ENCODE assay signal across 13 mouse cellular contexts in genomic region chr2:169825908-169826307, GRCm38 (mm10).
DNase-seq lines count a peak whose midpoint lies in the region; ATAC-seq and TF ChIP-seq lines count a peak whose summit lies in the region.
"Had no signal": no experiment of that assay in that cellular context is flagged by ENCODE, and none has a peak within 500 bp of the region (broad histone marks: within the 10 kb centered on the region; RNA-seq: fewer than 3 reads in every experiment).

No protein-coding gene starts in this region.

- H3K4me3 ChIP-seq in kidney, embryonic 15.5 days (replicated peaks) = peak overlapping the region; percentile 19
- H3K4me3 ChIP-seq in hindbrain, embryonic 10.5 days = no peak overlapping the region
- no peak overlapping the region for H3K4me3 ChIP-seq in hindbrain, embryonic 16.5 days (ENCODE audit: low read length)
- no peak overlapping the region for H3K4me3 ChIP-seq in neural tube, embryonic 13.5 days
- H3K4me3 ChIP-seq in layer of hippocampus, adult 2 months = no peak overlapping the region
- H3K4me3 ChIP-seq: embryonic facial prominence, embryonic 15.5 days had no signal

- H3K27ac ChIP-seq in kidney, embryonic 15.5 days = peak overlapping the region; percentile 51; the same call in 1 of the 2 replicates
- peak overlapping the region; percentile 53; the same call in 1 of the 2 replicates for H3K27ac ChIP-seq in hindbrain, embryonic 10.5 days
- peak overlapping the region; percentile 72; the same call in 1 of the 2 replicates for H3K27ac ChIP-seq in hindbrain, embryonic 16.5 days (ENCODE audit: low read depth, low read length)
- peak overlapping the region; percentile 79 for H3K27ac ChIP-seq in neural tube, embryonic 13.5 days (replicated peaks)
- H3K27ac ChIP-seq in layer of hippocampus, adult 2 months = no peak overlapping the region
- H3K27ac ChIP-seq: embryonic facial prominence, embryonic 15.5 days had no signal

- peak overlapping the region; percentile 5; the same call in 1 of the 2 replicates for H3K9ac ChIP-seq in kidney, embryonic 15.5 days
- peak overlapping the region; percentile 22; the same call in 1 of the 2 replicates for H3K9ac ChIP-seq in hindbrain, embryonic 16.5 days (ENCODE audit: low read depth, low read length)
- H3K9ac ChIP-seq in neural tube, embryonic 13.5 days = peak overlapping the region; percentile 39
- H3K9ac ChIP-seq: embryonic facial prominence, embryonic 15.5 days had no signal

- ATAC-seq in kidney, embryonic 15.5 days (replicated peaks; ENCODE audit: low FRiP score) = peak; percentile 38
- peak; percentile 48; the same call in 1 of the 2 replicates for ATAC-seq in hindbrain, embryonic 16.5 days
- ATAC-seq in neural tube, embryonic 13.5 days (ENCODE audit: low read depth) = peak; percentile 33
- ATAC-seq: inflammation-experienced regulatory T-cells, adult 6 months had no signal

- no peaks in the 10 kb centered on the region for H3K36me3 ChIP-seq in kidney, embryonic 15.5 days
- H3K36me3 ChIP-seq in hindbrain, embryonic 10.5 days = no peaks in the 10 kb centered on the region
- H3K36me3 ChIP-seq in hindbrain, embryonic 16.5 days (ENCODE audit: control insufficient read depth, insufficient read depth, low read length) = no peaks in the 10 kb centered on the region
- H3K36me3 ChIP-seq in neural tube, embryonic 13.5 days = no peaks in the 10 kb centered on the region
- H3K36me3 ChIP-seq: embryonic facial prominence, embryonic 15.5 days had no signal

- peaks cover 29% of the 10 kb centered on the region for H3K4me1 ChIP-seq in kidney, embryonic 15.5 days
- H3K4me1 ChIP-seq in hindbrain, embryonic 10.5 days (replicated peaks) = peaks cover 24% of the 10 kb centered on the region
- H3K4me1 ChIP-seq in hindbrain, embryonic 16.5 days (ENCODE audit: control insufficient read depth, insufficient read depth, low read depth, low read length) = peaks cover 8% of the 10 kb centered on the region
- peaks cover 30% of the 10 kb centered on the region for H3K4me1 ChIP-seq in neural tube, embryonic 13.5 days (replicated peaks)

- H3K9me3 ChIP-seq in kidney, embryonic 15.5 days (replicated peaks) = no peaks in the 10 kb centered on the region
- no peaks in the 10 kb centered on the region for H3K9me3 ChIP-seq in hindbrain, embryonic 10.5 days
- H3K9me3 ChIP-seq in hindbrain, embryonic 16.5 days (ENCODE audit: control insufficient read depth, low read length) = no peaks in the 10 kb centered on the region
- no peaks in the 10 kb centered on the region for H3K9me3 ChIP-seq in neural tube, embryonic 13.5 days
- H3K9me3 ChIP-seq: embryonic facial prominence, embryonic 15.5 days had no signal

- 29% methylated on average over 12 of the region's 12 CpGs for WGBS in kidney, embryonic 15.5 days
- 90% methylated on average over 12 of the region's 12 CpGs for WGBS in hindbrain, embryonic 10.5 days
- WGBS in hindbrain, embryonic 16.5 days = 68% methylated on average over 12 of the region's 12 CpGs
- whole genome bisulfite sequencing in neural tube, embryonic 13.5 days = 41% methylated on average over 12 of the region's 12 CpGs

- no peaks in the 10 kb centered on the region for H3K27me3 ChIP-seq in kidney, embryonic 15.5 days
- no peaks in the 10 kb centered on the region for H3K27me3 ChIP-seq in hindbrain, embryonic 10.5 days (ENCODE audit: insufficient read depth, poor library complexity, severe bottlenecking)
- no peaks in the 10 kb centered on the region for H3K27me3 ChIP-seq in hindbrain, embryonic 16.5 days (replicated peaks; ENCODE audit: control insufficient read depth, insufficient read depth, low read length)
- no peaks in the 10 kb centered on the region for H3K27me3 ChIP-seq in neural tube, embryonic 13.5 days
- H3K27me3 ChIP-seq: embryonic facial prominence, embryonic 15.5 days had no signal

- H3K4me2 ChIP-seq in kidney, embryonic 15.5 days = peak overlapping the region; percentile 53
- H3K4me2 ChIP-seq in hindbrain, embryonic 16.5 days (ENCODE audit: low read length) = peak overlapping the region; percentile 29
- H3K4me2 ChIP-seq in neural tube, embryonic 13.5 days = peak overlapping the region; percentile 39
- H3K4me2 ChIP-seq: embryonic facial prominence, embryonic 15.5 days; liver, embryonic 11.5 days had no signal

- DNase-seq in kidney, adult 11 months = no peak
- DNase-seq in hindbrain, embryonic 10.5 days (ENCODE audit: low spot score) = no peak
- no peak for DNase-seq in layer of hippocampus, adult 2 months (ENCODE audit: low spot score in 2 of 2)
- no peak for DNase-seq in testis, postnatal 10 days (ENCODE audit: low spot score)
- DNase-seq: cerebellum, postnatal 10 days; spleen, adult 18-20 months; thymus, postnatal 14 days had no signal

- no peak for TF ChIP-seq CTCF in layer of hippocampus, adult 2 months (conservative IDR thresholded peaks at IDR 0.05)
